Mouse (Mus musculus): ENCODE measurements at regions not wholly inside any gene's neighbourhood (a gene's known extent, or its start where the extent isn't known, plus 50 kb on each side); places are given as distances from the start of the nearest gene placed in this dataset.
A peak's percentile ranks its signal among the peaks of the same experiment; 100 is the strongest.

DNA sequence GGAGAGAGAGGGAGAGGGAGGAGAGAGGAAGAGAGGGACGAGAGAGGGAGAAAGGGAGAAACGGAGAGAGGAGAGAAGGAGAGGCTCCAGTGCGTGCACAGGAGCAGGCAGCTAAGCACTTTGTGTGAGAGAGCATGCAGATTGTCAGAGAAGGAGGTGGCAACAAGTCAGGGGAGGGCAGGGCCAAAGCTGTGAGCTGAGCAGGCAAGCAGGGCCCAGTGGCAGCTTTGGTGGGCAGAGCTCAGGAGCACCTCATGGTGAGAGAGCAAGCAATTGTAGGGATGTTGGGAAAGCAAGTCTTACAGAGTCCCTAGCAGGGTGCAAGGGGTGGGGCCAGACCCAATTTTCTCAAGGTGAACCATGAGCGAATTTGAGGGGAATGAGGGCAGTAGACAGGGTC, 234.3 kb upstream of the Hey2 start:
- no peak for DNase-seq

DNA sequence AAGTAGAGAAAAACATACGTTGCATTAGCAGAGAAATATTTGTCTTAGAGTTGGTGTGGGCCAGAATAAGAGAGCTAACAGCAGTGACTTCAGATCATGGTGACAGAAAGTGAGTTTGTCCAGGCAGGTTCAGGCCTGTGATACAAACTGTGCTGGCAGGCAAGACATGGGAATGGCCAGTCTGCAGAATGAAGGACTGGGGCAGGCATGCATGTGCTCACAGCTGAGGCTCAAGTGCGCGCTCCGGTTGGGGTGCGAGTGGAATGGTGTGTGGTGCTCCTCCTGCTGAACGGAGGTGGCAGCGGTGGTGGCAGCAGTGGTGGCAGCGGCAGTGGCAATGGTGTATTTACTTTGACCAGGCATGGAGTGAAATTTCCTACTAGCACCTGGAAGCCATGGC, 233.8 kb upstream of the Hey2 start:
- DNase-seq = no peak

DNA sequence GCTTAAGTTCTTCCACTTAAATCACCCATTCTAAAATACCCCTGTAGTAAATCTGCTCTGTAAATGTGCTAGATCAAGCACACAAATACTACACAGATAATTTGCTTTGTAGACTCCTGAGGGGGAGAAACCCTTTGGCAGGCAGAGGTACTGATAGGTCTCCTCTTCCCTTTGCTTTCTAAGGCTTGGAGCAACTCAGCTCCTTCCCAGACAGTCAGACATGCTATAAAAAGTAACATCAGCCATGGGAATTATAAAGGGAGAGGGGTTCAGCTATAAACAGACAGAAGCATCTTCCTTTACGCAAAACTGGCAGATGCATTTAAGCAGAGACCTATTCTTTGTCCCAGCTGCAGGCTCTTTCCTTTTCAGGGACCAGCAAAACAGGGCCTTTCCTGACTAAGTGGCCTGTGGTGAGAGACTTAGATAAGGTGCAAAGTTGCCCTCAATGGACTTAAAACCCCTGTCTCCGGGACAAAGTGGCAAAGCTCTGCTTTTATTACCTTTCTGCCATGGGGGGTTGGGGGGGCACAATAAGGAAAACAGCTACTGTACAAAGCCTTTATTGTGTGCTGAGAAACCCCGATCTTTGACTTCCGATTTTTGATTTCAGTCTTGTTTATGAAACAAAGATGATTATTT, 231.5 kb upstream of the Hey2 start:
- DNase-seq = no peak

DNA sequence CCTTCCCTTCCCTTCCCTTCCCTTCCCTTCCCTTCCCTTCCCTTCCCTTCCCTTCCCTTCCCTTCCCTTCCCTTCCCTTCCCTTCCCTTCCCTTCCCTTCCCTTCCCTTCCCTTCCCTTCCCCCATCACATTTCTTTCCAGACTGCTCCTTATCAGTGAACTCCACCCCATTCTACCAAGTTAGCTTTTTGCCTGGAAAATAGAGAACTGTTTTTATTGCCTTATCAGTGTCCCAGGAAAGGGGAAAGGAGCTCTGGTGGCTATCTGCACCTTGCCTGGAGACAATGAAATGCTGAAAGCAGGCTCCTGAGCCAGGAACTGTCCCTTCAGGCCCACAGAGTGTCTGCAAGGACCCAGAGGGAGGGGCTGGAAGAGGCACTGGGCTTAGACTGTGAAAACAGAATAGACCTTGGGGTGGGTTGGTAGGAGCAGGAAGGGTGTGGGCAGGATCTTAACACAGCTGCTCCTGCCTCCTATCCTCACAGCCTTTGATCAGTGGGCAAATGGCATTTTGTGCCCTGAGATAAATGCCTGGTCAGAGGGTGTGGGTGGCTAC, 226.1 kb upstream of the Hey2 start:
- no peak for DNase-seq

DNA sequence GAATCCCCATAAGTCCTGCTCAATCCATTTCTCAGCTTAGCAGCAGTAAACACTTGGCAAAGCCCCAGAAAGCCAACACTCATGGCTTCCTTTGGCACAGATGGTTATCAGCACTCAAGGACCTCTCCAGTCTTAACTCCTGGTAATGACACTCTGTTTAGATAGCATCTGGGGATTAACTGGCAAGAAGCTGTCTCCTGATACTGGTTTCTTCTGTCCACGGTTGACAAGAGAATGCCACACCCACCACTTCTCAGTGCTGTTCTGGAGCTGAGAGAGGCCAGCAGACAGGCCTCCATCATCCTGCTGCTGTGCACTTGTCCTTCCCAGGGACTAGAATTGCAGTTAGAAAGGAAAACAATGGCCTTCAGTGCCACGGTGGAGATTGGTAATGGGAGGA, 220.1 kb upstream of the Hey2 start:
- peak; percentile 10 for DNase-seq

DNA sequence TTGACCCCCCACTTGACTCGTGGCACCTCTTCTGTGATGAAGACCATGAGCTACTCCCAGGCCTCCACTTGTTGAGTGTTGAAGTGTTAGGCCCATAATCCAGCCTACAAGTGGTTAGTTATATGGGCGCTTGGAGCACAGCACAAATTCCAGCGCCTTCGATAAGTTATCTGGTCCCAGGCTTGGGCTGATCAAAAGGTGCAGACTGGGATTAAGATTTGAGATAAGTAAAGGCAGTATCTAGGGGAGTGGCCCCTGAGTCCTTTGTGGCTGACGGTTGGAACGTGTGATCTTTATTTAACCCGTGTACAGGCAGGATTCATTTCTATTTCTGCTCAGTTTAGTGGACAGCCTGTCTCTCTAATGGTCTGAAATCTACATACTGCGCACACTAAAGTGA, 210.7 kb upstream of the Hey2 start:
- DNase-seq = no peak

DNA sequence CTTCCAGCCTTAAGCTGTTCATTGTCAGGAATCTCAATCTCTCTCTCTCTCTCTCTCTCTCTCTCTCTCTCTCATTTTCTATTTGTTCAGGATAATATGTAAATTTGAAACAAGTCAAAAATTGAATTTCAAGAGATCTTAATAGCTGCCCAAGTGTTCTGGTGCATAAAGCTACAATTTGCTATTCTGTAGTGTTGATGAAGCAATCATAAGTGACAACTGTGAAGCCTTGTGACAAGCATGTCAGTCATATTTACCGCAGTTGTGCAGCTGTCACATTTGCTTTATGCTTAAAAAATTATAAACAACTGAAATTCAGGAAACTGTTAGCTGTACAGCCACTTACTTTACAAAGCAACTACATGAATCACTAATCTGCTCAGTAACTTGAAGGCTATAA, 208.6 kb upstream of the Hey2 start:
- DNase-seq = no peak

DNA sequence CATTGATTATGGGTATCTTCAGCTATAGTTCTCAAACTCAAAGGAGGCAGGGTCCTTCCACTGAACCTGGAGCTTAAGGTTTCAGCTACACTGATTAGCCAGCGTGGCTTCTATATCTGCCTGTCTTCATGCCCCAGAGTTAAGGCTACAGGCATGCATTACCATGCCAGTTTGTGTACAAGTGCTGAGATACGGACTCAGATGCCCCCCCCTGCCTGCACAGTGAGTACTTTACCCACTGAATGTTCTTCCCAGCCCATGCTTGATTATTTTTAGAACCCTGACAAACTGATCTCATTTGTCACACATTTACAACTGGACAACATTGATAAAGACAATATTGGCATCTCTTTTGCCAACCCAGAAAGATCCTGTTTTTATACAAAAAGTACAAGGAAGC, 206.8 kb upstream of the Hey2 start:
- no peak for DNase-seq

DNA sequence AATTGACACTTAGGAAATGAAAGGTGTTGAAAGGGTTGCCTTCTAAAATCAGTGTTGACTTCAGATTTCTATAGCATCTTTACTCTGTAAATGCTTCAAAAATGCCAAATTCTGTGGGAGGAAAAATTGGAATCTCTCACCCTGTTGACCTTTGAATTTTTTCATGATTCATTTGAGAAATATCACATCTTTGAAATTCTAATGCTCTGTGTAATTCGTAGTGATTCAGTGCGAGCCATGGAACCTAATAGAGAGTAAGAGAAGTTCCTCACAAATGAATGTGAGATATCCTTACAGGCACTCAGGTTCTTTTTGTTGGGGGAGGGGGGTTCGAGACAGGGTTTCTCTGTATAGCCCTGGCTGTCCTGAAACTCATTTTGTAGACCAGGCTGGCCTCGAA, 193.0 kb upstream of the Hey2 start:
- DNase-seq = no peak

DNA sequence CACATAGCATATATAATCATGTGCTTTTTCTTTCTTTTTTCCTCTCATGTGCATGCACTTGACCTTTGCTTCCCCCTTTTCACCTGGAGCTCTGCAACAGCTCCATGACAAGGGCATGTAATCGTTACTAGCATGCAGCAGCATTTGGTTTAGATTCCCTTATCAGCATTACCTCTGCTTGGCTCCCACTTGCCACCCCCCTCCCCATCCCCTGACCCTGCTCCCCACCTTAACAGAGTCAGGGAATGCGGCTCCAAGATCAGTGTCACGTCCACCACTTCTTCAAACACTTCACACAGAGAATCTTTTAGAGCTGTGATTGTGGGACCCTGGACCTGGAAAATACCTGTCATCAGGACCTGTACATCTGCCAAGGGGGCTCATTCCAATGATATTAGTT, 192.2 kb upstream of the Hey2 start:
- DNase-seq = no peak

DNA sequence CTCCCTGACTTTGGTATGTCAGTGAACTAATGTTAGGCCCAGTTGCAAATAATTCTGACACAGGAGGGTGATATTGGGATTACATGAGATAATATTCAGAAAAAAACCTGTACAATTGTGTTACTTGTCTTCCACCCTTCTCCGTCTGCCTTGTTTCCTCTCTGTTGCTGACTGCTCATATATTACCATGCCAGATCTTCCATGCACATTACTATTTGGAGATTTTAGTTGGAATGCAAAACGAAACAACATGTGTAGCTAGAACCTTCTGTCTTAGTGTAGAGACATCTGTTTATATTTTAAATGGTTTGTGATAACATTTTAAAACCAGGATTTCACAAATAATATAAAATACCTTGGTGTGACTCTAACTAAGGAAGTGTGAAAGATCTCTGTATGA, 188.1 kb upstream of the Hey2 start:
- DNase-seq = no peak

DNA sequence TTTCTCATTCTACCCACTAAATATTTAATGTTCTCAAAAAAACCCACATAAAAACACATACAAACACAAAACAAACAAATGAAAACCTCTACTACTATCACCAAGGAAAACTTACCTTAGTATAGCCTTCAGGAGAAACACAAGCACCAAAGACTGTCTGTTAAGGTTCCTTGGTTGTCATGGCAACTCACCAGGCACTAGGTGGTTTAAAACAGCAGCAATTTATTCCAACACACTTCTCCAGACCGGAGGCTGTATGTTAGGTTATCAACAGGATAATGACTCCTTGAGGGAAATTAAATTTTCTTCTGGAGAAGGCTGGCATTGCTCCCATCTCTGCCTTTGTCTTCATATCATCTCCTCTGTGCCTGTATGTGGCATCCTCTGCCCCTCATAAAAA, 183.8 kb upstream of the Hey2 start:
- no peak for DNase-seq

DNA sequence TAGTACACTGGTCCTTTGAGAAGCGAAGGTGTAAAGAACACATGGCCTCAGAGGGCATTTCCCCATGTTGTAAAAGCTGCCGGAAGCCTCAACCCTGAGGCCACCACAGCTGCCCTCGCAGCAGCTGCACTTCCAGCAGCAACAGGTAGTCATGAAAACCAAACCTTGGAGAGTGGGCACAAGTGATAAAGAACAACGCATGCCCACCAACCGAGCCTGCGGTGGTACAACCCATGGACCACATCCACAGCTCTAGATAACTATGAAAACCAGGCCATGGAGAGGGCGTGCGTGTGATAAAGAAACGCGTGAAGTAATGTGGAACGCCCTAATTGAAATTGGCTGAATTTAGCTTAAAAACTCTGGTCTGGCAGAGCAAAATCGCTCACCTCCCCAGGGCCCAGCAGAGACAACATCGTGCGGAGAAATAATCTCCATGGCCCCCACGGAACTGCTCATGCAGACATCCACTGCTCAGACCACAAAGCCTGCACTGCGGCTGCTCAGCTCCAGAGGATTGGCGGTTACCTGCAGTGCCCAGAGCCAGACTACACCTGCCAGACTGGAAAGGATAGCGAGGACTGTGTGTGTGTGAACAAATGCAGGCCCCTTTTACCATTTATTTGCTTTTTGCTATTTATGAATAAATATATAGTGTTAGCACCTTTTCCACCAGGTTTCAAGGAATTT, 170.2 kb upstream of the Hey2 start:
- DNase-seq = no peak

DNA sequence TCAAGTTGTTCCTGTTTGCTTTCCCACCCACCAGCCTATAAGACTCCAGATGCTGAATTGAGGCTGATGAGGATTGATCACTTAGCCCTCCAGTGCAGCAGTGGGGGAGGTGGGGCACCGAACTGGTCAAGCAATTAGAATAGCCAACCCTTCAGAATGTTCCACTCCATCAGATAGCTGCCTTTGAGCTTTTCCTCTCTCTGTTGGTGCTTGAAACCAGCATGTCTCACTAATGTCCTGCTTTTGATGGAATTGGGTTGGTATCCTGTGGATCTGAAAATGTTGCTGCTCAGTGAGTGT, 167.3 kb upstream of the Hey2 start:
- no peak for DNase-seq

DNA sequence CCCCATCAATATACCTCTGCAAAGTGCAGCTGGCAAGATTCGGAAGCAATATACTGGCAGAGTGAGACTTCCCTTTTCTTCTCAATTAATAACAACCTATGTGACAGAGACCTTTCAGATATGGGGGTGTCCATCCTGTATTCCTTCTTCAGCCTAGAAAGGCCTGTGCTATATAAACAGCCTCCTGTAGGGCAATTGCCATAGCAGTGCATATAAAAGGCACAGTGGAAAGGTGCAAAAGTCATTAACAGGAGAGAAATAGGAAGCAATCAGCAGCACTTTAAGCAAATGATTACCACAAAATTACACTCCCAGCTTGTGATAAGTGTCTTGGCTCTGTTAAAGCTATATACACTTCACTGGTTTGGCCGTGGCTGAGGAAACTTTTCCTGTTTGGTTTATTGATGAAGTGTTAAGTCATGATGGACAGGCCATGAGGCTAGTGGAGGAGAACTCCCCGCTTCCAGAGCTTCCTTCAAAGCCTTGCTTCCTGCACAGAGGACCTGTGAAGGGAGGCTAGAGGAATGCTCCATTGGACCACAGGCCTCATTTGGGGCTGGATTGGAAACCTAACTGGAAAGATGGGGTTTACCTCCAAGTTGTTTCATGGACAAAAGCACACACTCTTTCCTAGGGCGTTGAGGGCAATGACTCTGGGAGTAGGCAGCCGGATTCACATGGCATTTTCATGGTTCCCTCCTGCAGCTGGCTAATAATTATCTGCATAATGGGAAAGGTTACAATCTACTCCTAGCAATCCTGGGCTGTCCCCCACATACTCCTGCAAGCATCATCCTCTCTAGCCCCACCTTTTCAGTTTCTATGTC, 166.7 kb upstream of the Hey2 start:
- DNase-seq = no peak

DNA sequence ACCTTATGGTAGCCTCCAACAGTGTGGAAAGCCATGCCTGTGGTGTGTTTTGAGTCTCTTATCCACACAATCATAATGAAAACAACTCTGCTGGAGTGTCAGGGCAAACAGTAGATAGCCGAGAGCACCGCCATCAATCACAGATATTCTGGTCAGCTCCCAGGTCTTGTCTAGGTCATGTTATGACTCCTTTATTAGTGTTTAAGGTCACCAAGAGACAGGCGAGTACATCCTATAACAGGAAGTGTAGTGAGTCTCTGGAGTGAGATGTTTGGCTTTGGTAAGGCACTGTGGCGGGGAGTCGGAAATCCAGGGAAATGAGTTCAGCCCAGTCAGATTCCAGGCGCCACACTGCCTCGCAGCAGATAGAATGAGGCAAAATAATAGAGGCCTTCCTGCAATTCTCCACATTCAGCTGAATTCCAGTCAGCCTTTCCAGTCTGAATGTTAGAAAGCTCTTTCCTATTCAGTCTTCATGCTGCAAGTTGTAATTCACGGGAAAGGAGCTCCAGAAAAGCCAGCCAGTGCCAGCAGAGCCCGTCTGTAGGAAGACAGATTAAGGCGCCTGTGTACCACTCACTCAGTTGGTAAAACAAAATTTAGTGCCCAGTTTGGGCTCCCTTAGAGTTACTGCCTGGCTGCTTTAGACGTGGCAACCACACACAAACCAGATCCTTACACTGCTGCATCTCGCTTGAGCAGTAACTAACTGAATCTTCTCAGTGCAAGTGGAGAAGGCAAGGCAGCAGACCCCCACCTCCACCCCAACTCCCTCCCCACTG, 155.8 kb upstream of the Hey2 start:
- no peak for DNase-seq

DNA sequence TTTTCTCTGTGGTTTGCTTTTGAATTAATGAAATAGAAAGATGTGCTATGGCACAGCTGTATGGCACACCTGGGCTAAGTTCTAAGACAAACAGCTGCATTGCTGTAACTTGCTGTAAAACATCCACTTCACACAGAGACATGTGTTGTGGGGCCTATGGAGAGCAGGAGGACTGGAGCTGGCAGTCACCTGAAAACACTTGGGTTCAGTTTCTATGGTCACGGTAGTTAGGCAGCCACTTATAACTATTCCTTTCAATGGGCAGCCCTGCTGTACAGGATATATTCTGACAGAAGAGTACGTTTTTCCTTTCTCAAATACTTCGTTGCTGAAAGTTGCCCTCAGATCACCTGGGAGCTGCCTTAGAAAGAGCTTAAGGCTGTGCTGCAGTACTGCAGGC, 149.6 kb upstream of the Hey2 start:
- DNase-seq = no peak

DNA sequence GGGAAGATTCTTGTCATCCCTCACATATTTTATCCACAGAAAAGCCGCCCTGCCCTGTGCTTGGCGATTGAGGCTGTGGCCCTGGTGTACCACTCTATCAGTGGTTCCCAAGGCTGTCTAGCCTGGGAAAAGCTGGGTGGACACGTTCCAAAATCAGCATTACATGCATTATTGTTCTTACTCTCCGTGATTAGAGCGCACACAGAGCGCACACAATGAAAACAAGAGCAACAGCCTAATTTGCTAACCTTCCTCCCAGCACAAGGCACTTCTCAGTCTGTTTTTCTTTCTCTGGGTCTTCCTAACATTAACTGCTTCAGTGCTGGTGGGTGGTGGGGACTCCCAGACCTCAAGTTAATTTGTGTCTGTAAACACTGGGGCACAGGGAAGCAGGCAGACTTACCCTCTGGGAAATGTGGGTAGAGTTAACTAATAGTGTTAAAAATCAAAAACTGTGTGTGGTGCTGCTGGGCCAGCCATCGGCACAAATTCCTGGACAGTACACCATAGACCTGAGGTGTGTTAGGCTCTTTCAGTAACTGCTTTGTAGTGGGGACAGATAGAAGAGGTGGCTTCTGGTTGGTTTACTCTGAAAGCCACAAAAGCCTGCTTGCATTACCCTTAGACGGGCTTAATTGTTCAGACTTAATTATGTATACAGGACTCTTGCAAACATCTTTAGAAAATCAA, 137.8 kb upstream of the Hey2 start:
- DNase-seq = peak; percentile 18

DNA sequence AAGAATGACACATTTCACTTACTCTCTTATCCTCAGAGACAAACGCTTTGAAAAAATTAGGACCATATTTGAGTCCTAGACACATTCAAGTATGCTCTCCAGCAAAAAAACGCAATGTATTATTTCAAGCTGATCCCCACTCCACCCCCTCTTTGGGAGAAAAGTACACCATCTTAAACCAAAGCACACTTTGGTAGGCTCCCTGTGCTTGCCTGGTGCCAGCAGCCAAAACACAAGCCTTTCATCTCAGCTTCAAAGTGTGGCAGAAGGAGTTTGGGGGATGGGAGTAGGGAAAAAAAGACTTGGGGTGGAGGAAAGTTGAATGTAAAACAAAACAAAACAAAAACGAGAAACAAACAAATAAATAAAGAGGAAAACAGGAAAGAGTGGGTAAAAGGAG, 137.2 kb upstream of the Hey2 start:
- no peak for DNase-seq

DNA sequence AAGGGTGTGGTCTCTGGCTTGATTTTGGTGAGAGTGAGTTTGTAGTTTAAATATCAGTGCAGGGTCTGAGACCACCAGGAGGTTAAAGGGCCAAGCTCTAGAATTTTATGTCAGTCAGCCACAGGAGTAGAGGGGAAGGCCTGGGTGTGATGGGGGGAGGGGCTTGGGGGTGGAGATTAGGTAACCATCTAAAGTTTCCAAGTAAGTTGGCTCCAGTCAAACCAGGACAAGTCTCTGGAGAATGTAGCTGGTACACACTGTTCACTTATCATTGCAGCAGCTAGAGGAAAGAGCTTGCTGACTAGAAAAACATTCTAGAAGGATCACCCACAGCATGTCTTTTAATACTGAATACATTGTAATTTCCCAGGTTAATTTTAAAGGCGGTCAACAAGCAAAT, 123.6 kb upstream of the Hey2 start:
- DNase-seq = no peak

DNA sequence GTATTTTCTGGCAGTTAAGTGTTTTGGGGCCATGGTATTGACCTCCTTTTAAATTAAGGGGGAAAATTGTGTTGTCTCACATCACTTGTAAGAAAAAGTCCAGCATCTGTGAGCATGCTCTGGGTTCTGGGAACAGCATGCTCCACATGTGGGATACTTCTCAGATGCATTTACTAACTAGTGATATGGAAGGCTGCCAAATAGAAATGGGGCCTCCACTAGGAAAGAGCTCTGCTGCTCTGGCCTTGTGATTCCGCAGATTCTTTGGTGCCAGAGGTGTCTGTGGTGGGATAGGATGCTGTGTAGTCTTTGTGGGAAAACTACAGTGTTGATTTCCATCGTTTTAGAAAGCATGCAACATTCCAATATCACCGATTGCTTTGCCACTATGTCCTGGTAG, 111.2 kb upstream of the Hey2 start:
- no peak for DNase-seq

DNA sequence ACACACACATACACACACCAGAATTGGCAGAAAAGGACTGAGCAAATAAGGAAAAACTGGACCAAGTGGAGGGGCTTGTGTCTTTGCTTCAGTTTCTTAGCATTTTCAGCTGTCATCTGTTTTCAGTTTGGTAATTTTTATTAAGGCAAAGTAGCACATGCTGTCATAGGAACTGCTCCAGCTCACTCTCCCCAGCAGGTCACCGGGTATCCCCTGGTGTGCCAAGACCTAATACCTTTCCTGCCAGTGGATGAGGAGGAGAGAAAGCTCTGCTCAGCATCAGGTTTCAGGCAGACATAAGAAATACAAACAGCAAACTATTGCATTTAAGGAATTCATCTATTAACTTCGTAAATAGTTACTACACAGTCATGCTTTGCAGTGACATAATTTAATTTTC, 109.8 kb upstream of the Hey2 start:
- no peak for DNase-seq

DNA sequence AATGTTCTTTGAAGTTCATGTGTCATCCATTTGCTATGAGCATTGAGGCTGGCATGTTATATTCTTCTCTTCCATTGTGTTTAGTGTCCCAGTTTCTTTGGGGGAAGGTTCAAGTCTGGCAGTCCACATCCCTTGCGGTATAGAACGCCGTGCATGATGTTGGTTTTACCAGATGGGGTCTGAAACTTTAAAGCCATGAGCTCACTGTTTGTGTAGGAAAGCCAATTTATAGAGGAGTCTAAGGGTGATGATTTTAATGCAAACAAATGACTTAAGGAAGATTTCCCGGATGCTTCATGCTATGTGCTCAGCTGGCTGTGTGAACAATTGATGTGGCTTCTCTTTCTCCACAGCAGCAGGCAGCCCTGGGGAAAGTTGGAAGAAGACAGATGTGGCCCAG, 104.0 kb upstream of the Hey2 start:
- DNase-seq = no peak

All from lung, postnatal 36 days (tissue).